10 mouse cellular contexts compared by ENCODE assay signal in genomic region chr4:123155004-123155403, GRCm38 (mm10). TPM values are rescaled to one million over a fixed set of nuclear protein-coding genes. Genes with fewer than 3 reads are reported as not detected.
A peak's percentile ranks its signal among the peaks of the same experiment; 100 is the strongest.
DNase-seq lines count a peak whose midpoint lies in the region; ATAC-seq and TF ChIP-seq lines count a peak whose summit lies in the region.
"Had no signal": no experiment of that assay in that cellular context is flagged by ENCODE, and none has a peak within 500 bp of the region (broad histone marks: within the 10 kb centered on the region; RNA-seq: fewer than 3 reads in every experiment).

No protein-coding gene starts in this region.

- no peaks in the 10 kb centered on the region for H3K79me2 ChIP-seq in heart, adult 2 months (replicated peaks; ENCODE audit: control insufficient read depth, insufficient read depth, low read length)

- DNase-seq in heart, adult 2 months: no peak
- DNase-seq in heart, adult 11 months: no peak
- peak; percentile 46 to 59 for DNase-seq in right cerebral cortex, postnatal 10 days (ENCODE audit: low spot score in 2 of 2)
- DNase-seq in right cerebral cortex, postnatal 4 days: no peak
- DNase-seq in cerebellum, adult 18-20 months: peak; percentile 27 to 49
- DNase-seq in retina, postnatal 1 day: peak; percentile 68
- DNase-seq in gastrocnemius, postnatal 36 days: no peak

- no peak for TF ChIP-seq EP300 in heart, adult 2 months (IDR thresholded peaks at IDR 0.05; ENCODE audit: insufficient read depth, low read depth, low read length)

- H3K4me3 ChIP-seq in heart, adult 2 months: no peak overlapping the region
- no peak overlapping the region for H3K4me3 ChIP-seq in intestine, embryonic 16.5 days (ENCODE audit: low read length)
- H3K4me3 ChIP-seq: limb, embryonic 13.5 days; stomach, embryonic 15.5 days had no signal

- H3K4me1 ChIP-seq in heart, adult 2 months (ENCODE audit: control insufficient read depth, insufficient read depth, low read length): no peaks in the 10 kb centered on the region
- no peaks in the 10 kb centered on the region for H3K4me1 ChIP-seq in intestine, embryonic 16.5 days (ENCODE audit: control insufficient read depth, insufficient read depth, low read length)
- H3K4me1 ChIP-seq: limb, embryonic 13.5 days; stomach, embryonic 15.5 days had no signal

- no peaks in the 10 kb centered on the region for H3K27me3 ChIP-seq in heart, adult 2 months (ENCODE audit: control insufficient read depth, insufficient read depth, low read length)
- H3K27me3 ChIP-seq in intestine, embryonic 16.5 days (replicated peaks; ENCODE audit: control insufficient read depth, insufficient read depth, low read length): no peaks in the 10 kb centered on the region
- H3K27me3 ChIP-seq: limb, embryonic 13.5 days; stomach, embryonic 15.5 days had no signal

- TF ChIP-seq POLR2A in heart, adult 2 months (IDR thresholded peaks at IDR 0.05; ENCODE audit: insufficient read depth, low read depth, low read length): no peak

- H3K36me3 ChIP-seq in heart, adult 2 months (ENCODE audit: control insufficient read depth, insufficient read depth, low read length): no peaks in the 10 kb centered on the region
- no peaks in the 10 kb centered on the region for H3K36me3 ChIP-seq in intestine, embryonic 16.5 days (ENCODE audit: control insufficient read depth, insufficient read depth, low read length)
- H3K36me3 ChIP-seq: limb, embryonic 13.5 days; stomach, embryonic 15.5 days had no signal

- H3K9me3 ChIP-seq in intestine, embryonic 16.5 days (ENCODE audit: control insufficient read depth, low read length): no peaks in the 10 kb centered on the region
- H3K9me3 ChIP-seq: limb, embryonic 13.5 days; stomach, embryonic 15.5 days had no signal

- TF ChIP-seq CTCF in heart, adult 2 months (IDR thresholded peaks at IDR 0.05): peak; percentile 83

- H3K27ac ChIP-seq in heart, adult 2 months: no peak overlapping the region
- no peak overlapping the region for H3K27ac ChIP-seq in intestine, embryonic 16.5 days (ENCODE audit: low read length)
- H3K27ac ChIP-seq: limb, embryonic 13.5 days; stomach, embryonic 15.5 days had no signal

- intact Hi-C loops in heart, adult 2 months (cut with DNase I): loop anchor here (1.0 to 5.0 kb wide), 3 partner anchors 45 to 97 kb away; no protein-coding TSS in a partner anchor
- intact Hi-C loops in gastrocnemius, postnatal 36 days (cut with DNase I): loop anchor here (2.0 to 5.0 kb wide), 2 partner anchors 46 to 62 kb away; partner anchors contain the start of gene Nt5c1a

- peak; percentile 77 for ATAC-seq in intestine, embryonic 16.5 days

- no peak overlapping the region for H3K4me2 ChIP-seq in intestine, embryonic 16.5 days (ENCODE audit: low read depth, low read length)
- H3K4me2 ChIP-seq: limb, embryonic 13.5 days; stomach, embryonic 15.5 days had no signal

- no peak overlapping the region for H3K9ac ChIP-seq in heart, adult 2 months (ENCODE audit: low read depth, low read length)
- no peak overlapping the region for H3K9ac ChIP-seq in intestine, embryonic 16.5 days (ENCODE audit: low read depth, low read length)
- H3K9ac ChIP-seq: limb, embryonic 13.5 days; stomach, embryonic 15.5 days had no signal

- 18% methylated on average over 4 of the region's 4 CpGs for WGBS in heart, adult 2 months
- 22% methylated on average over 4 of the region's 4 CpGs for whole genome bisulfite sequencing in intestine, embryonic 16.5 days

RNA-seq across cellular contexts. Expression of gene Ppie, which starts 15.3 kb away (rescaled TPM):
- total RNA-seq in heart, adult 2 months (2021): 10 to 100 TPM; 23.6 to 23.8 TPM
- 14.4 and 18.7 TPM in 2 replicates for polyA plus RNA-seq in heart, adult 2 months (2012; rRNA removed)
- 76.1 and 84.1 TPM in 2 replicates for polyA plus RNA-seq in intestine, embryonic 16.5 days (2015; fragmentation: Nextera tagmentation; extraction: Ambion mirVana)
- total RNA-seq in gastrocnemius, postnatal 36 days (2021): 10 to 100 TPM; 17.5 to 19.2 TPM

RNA-seq across cellular contexts. Expression of gene Hpcal4, which starts 28.0 kb away (rescaled TPM):
- total RNA-seq in heart, adult 2 months (2021): under 1 TPM; 0.09 to 0.10 TPM
- polyA plus RNA-seq in heart, adult 2 months (2012; rRNA removed): 0.35 and 0.38 TPM in 2 replicates
- polyA plus RNA-seq in intestine, embryonic 16.5 days (2015; fragmentation: Nextera tagmentation; extraction: Ambion mirVana): 3.4 TPM in 2 replicates
- not detected for total RNA-seq in gastrocnemius, postnatal 36 days (2021)

RNA-seq across cellular contexts. Expression of gene Oxct2b, which starts 38.9 kb away (rescaled TPM):
- not detected for total RNA-seq in heart, adult 2 months (2021)
- 0.10 and 0.12 TPM in 2 replicates for polyA plus RNA-seq in heart, adult 2 months (2012; rRNA removed)
- polyA plus RNA-seq in intestine, embryonic 16.5 days (2015; fragmentation: Nextera tagmentation; extraction: Ambion mirVana): 0.13 TPM in 1 of 2 replicates, not detected in the other
- total RNA-seq in gastrocnemius, postnatal 36 days (2021): not detected

RNA-seq across cellular contexts. Expression of gene Nt5c1a, which starts 46.3 kb away (rescaled TPM):
- total RNA-seq in heart, adult 2 months (2021): 10 to 100 TPM; 50.8 to 57.6 TPM
- polyA plus RNA-seq in heart, adult 2 months (2012; rRNA removed): 19.6 and 41.6 TPM in 2 replicates
- not detected in 2 replicates for polyA plus RNA-seq in intestine, embryonic 16.5 days (2015; fragmentation: Nextera tagmentation; extraction: Ambion mirVana)
- total RNA-seq in gastrocnemius, postnatal 36 days (2021): 10 to 100 TPM; 33.4 to 44.6 TPM
- polyA plus RNA-seq: limb, embryonic 13.5 days; stomach, embryonic 15.5 days had no signal

RNA-seq across cellular contexts. Expression of gene Bmp8b, which starts 50.0 kb away (rescaled TPM):
- not detected for total RNA-seq in heart, adult 2 months (2021)
- not detected in 2 replicates for polyA plus RNA-seq in heart, adult 2 months (2012; rRNA removed)
- 0.29 and 0.47 TPM in 2 replicates for polyA plus RNA-seq in intestine, embryonic 16.5 days (2015; fragmentation: Nextera tagmentation; extraction: Ambion mirVana)
- not detected for total RNA-seq in gastrocnemius, postnatal 36 days (2021)

Comparison
In these comparisons a context has a peak if more than half of its experiments do, and no peak if none do; other contexts are left out.
1. DNase-seq: peak in right cerebral cortex, postnatal 10 days (2 of 2), cerebellum, adult 18-20 months (2 of 2) and retina, postnatal 1 day (single experiment); none in heart, adult 2 months (0 of 2), heart, adult 11 months (single experiment), right cerebral cortex, postnatal 4 days (single experiment) and gastrocnemius, postnatal 36 days (0 of 2).